Mouse (Mus musculus) lung, adult 18-20 months (tissue): ENCODE measurements around the gene 1700066M21Rik.

Experiments
- DNase-seq, 2 experiments: peaks; one replicate each; pipeline ENCODE4 v3.0.0; 2022; ENCODE audit warnings: mixed read lengths in 2 of 2

Gene 1700066M21Rik

GRCm38 (mm10) chr1:57394051-57394450 lies 16.6 kb downstream of the 1700066M21Rik start:
- DNase-seq: peak; percentile 16 to 45

GRCm38 (mm10) chr1:57400321-57400720 lies 22.9 kb downstream of the 1700066M21Rik start:
- DNase-seq: no peak

DNA sequence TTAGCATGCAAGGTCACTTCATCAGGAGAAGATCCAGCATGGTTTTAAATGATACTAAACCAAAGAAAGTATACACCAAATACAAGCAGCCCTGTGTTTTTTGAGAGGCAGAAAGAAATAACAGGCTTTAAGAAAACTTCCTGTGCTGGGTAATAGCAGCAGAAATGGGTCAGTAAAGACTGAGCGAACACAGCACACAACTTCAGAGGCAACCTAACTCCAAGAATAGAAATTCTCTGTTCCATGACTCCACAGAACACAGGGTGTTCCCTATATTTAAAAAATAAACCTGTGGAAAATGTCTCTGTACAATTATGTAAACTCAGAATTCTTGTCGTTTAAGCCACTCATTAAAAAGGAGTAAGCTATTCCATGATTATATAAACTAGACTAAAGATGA lies 23.5 kb downstream of the 1700066M21Rik start:
- no peak for DNase-seq

GRCm38 (mm10) chr1:57402116-57402515 lies 24.7 kb downstream of the 1700066M21Rik start:
- no peak for DNase-seq

- peak; percentile 74 to 76 for DNase-seq
Observed at GRCm38 (mm10) chr1:57406187-57407151, 29.0 kb downstream of the 1700066M21Rik start, which contains the start of the genes Maip1 and Tyw5. Gene Maip1 (plus strand): TSS chr1:57406328. Gene Tyw5 (minus strand): TSS chr1:57407101.

DNA sequence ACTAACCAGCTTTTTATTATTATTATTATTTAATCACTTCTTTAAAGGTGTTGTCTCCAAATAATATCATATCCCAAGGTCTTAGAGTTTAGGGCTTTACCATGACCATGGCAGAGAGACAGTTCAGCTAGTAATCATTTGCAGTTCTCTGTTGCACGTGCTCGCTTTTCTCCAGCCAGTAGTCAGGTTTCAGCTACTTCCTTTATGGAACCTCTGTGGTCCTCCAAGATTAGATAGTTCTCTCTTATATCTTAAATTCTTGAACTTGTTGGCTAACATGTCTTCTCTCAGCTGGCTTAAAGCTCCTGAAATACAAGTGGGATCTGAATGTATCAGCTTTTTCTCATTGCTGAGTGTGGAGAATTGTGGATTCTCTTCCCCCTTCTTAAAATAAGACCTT lies 31.6 kb downstream of the 1700066M21Rik start:
- no peak for DNase-seq

- no peak for DNase-seq
Observed at GRCm38 (mm10) chr1:57413397-57413796, 36.0 kb downstream of the 1700066M21Rik start.

DNA sequence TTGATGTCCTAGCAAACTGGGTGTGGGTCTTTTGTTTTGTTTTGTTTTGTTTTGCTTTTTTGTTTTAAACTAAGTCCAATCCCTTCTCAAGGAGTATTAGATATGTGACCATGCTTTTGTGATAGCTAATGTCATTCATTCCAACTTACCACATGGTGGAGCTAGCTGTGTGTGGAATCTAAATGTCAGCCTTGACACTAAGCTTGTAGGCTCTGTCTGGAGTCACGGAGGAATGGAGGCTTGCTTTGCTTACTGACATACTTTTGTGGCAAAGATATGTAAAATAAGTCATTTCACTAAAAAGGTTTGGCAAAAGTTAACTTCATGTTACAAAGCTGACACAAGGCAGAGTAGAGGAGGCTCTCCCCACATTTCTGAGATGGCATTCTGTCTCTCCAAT lies 46.3 kb downstream of the 1700066M21Rik start:
- DNase-seq: no peak

DNA sequence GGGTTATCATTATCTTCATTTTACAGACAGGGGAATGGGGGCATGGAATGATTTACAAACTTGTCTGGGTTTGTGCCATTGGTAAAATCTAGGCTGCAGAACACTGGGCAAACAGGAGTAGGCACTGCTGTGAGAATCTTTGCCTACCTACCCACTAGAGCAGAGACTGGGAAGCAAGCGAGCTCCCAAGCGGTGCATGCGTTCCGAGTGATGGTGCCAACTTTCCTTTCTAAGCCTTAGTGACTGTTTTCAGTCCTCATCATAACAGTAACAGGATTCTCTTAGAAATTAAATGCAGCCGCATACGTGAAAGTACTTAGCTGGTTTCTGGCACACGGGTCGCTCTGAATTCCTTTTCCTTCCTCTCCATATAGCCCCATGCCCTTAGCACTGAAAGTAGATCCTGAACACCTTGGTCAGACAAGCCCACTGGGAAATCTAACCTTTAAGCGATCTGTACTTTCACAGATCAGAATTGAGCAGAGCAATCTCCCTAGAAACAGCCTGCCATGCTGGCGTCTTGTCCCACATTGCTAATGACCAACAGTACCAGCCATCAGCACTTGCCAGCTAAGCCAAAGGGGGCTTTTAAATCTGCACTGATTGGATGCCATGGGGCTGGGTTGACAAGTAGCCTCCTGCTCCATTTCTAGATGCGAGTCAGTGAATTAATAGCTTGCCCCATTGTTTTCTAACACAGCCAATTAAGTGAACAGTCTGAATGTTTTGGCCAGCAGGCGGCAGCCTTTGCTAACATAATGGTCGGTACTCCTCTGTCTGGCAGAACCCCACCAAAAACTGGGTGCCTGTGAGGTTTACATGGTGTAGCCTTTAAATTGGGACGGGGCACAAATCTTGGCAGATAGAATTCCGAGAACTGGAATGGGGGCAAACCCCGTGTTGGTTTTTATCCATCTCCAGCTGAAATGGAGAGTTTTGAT lies 51.2 kb downstream of the 1700066M21Rik start:
- DNase-seq: peak; percentile 76 to 78

DNA sequence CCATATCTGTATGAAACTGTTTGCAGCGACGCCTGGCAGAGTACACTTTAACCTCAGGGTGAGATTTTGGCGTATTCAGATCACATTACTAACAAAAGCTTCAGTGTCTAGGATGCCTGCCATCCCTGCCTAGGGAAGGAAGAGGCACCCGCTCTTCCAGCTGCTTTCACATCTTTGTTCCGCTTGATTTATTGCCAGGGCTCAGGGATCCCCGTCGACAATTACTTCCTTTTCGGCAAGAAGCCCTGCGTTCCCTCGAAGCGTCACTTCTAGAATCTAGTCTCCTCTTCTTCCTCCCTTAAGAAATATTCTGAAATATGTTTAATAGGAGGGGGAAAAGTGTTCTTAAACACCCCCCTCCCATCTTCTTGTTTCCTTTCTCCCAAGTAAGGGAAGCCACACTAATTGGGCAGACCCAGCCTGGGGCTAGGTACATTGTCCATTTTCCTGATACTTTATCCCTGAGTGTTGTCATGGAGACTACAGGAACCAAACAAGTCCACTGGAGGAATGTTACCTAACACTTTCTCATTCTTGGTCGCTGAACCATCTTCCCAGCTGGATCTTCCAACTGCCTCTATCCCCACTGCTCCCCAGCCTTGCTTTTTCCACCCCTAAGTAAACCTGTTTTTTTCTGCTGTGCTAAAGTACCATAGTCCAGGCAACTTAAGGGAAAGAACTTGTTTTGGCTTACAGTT lies 52.5 kb downstream of the 1700066M21Rik start:
- DNase-seq: no peak

- DNase-seq: no peak
Observed at GRCm38 (mm10) chr1:57433141-57433540, 55.7 kb downstream of the 1700066M21Rik start.
